Mouse (Mus musculus): Measurements from ENCODE around the gene Srpk2. TPM values are rescaled to one million over a fixed set of nuclear protein-coding genes. Genes with fewer than 3 reads are reported as not detected.

The Srpk2 gene
- polyA plus RNA-seq, 1 experiment from 2014 or later, result 71.4 TPM

- Histone ChIP-seq H3K27me3 (no peaks in the 10 kb centered on the region), H3K4me1 (no peaks in the 10 kb centered on the region), H3K4me3 (replicated peaks) (no peak overlapping the region), H3K4me2 (no peak overlapping the region), H3K9me3 (no peaks in the 10 kb centered on the region), H3K27ac (no peak overlapping the region), H3K36me3 (replicated peaks) (no peaks in the 10 kb centered on the region), H3K9ac (no peak overlapping the region)
- ATAC-seq (ENCODE audit: low FRiP score), result no peak
- 91% methylated on average over 5 of the region's 5 CpGs for WGBS
Observed at GRCm38 (mm10) chr5:23627221-23627620, 57.2 kb downstream of the Srpk2 start.

DNA sequence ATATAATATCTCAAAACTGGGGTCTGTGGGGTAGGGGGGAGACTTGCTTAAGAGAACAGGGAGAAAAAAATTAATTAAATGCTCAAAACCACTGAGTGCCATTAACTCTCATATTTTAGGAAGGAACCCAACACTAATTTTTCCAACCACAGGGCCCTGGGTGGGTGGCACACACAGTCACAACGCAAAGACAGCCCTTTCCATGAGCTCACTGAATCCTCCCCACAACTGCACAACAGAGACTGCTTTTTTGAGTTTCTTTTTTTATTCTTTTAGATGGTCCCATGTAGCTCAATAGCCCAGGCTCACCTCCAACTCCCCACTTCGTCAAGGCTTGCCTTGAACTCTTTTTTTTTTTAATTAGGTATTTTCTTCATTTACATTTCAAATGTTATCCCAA, 58.2 kb downstream of the Srpk2 start:
- H3K36me3 ChIP-seq (replicated peaks), result no peaks in the 10 kb centered on the region
- H3K4me2 ChIP-seq, result no peak overlapping the region
- no peak for ATAC-seq (ENCODE audit: low FRiP score)
- WGBS, result 58% methylated on average over 2 of the region's 2 CpGs
- no peak overlapping the region for H3K27ac ChIP-seq
- no peaks in the 10 kb centered on the region for H3K4me1 ChIP-seq
- H3K4me3 ChIP-seq (replicated peaks), result no peak overlapping the region
- H3K9me3 ChIP-seq, result no peaks in the 10 kb centered on the region
- H3K9ac ChIP-seq, result no peak overlapping the region
- no peaks in the 10 kb centered on the region for H3K27me3 ChIP-seq

- Histone ChIP-seq H3K27me3 (no peaks in the 10 kb centered on the region), H3K4me1 (peaks cover under 1% of the 10 kb centered on the region), H3K27ac (no peak overlapping the region), H3K36me3 (replicated peaks) (no peaks in the 10 kb centered on the region), H3K4me3 (replicated peaks) (no peak overlapping the region), H3K9ac (no peak overlapping the region), H3K4me2 (no peak overlapping the region), H3K9me3 (no peaks in the 10 kb centered on the region)
- no peak for ATAC-seq (ENCODE audit: low FRiP score)
- 89% methylated on average over 8 of the region's 8 CpGs for WGBS
Observed at GRCm38 (mm10) chr5:23620621-23621020, 63.8 kb downstream of the Srpk2 start.

GRCm38 (mm10) chr5:23618656-23619055, 65.8 kb downstream of the Srpk2 start:
- Histone ChIP-seq H3K4me3 (replicated peaks) (no peak overlapping the region), H3K36me3 (replicated peaks) (no peaks in the 10 kb centered on the region), H3K27me3 (no peaks in the 10 kb centered on the region), H3K4me2 (no peak overlapping the region), H3K4me1 (peaks cover 11% of the 10 kb centered on the region), H3K9ac (no peak overlapping the region), H3K9me3 (no peaks in the 10 kb centered on the region), H3K27ac (no peak overlapping the region)
- WGBS, result 92% methylated on average over 7 of the region's 7 CpGs
- no peak for ATAC-seq (ENCODE audit: low FRiP score)

DNA sequence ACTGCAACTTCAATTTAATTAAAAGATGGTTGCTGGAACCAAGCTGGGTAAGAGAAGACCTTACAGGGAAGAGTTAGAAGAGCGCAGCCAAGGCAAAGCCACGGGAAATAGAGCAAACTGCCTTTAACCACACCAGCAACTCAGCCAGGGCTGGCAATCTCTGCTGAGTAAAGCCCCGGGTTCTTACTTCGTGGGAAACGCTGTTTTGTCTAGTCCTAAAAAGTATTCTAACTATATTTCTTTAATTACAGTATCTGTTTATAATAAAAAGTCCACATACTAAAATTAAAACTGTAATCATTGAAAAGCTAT, 67.4 kb downstream of the Srpk2 start:
- Histone ChIP-seq H3K4me3 (replicated peaks) (peak overlapping the region; percentile 47), H3K9ac (peak overlapping the region; percentile 39), H3K27ac (peak overlapping the region; percentile 67), H3K4me2 (peak overlapping the region; percentile 51), H3K36me3 (replicated peaks) (no peaks in the 10 kb centered on the region), H3K4me1 (peaks cover 11% of the 10 kb centered on the region), H3K9me3 (no peaks in the 10 kb centered on the region), H3K27me3 (no peaks in the 10 kb centered on the region)
- ATAC-seq (ENCODE audit: low FRiP score), result peak; percentile 42; the same call in 1 of the 2 replicates
- WGBS, result 45% methylated on average over 5 of the region's 5 CpGs

- Histone ChIP-seq H3K4me3 (replicated peaks) (peak overlapping the region; percentile 47), H3K27ac (peak overlapping the region; percentile 75), H3K4me2 (peak overlapping the region; percentile 51), H3K36me3 (replicated peaks) (no peaks in the 10 kb centered on the region), H3K27me3 (no peaks in the 10 kb centered on the region), H3K9me3 (no peaks in the 10 kb centered on the region), H3K4me1 (peaks cover 11% of the 10 kb centered on the region), H3K9ac (peak overlapping the region; percentile 54)
- WGBS, result 8% methylated on average over 11 of the region's 11 CpGs
- ATAC-seq (ENCODE audit: low FRiP score), result peak; percentile 86
Observed at GRCm38 (mm10) chr5:23616270-23617103, 67.9 kb downstream of the Srpk2 start.

- Histone ChIP-seq H3K4me3 (replicated peaks) (peak overlapping the region; percentile 47), H3K27ac (peak overlapping the region; percentile 75)
Observed at GRCm38 (mm10) chr5:23615586-23616269, 68.7 kb downstream of the Srpk2 start.

DNA sequence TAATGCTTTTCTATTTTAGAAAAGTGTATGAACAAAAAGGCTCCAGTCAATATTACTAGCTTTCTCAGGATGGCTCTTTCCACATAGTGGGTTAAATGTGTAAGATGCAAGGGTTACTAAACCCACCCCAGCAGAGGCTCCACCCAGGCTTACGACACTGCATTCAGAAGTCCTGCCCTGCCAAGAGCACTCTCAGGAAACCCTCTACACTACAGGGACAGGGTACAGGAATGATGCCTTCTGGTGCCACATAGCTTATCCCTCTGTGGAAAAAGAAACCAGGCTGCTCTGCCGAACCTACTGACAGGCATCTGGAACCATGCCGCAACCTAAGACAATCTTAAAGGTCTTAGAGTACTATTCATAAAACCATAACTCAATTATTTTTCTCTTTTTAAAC, 71.6 kb downstream of the Srpk2 start:
- Histone ChIP-seq H3K27ac (no peak overlapping the region), H3K27me3 (no peaks in the 10 kb centered on the region), H3K9me3 (no peaks in the 10 kb centered on the region), H3K9ac (no peak overlapping the region), H3K4me1 (peaks cover 11% of the 10 kb centered on the region), H3K4me3 (replicated peaks) (no peak overlapping the region), H3K36me3 (replicated peaks) (no peaks in the 10 kb centered on the region), H3K4me2 (no peak overlapping the region)
- no peak for ATAC-seq (ENCODE audit: low FRiP score)
- 90% methylated on average over 3 of the region's 3 CpGs for WGBS

More at GRCm38 (mm10) chr5:23615586-23616269, 68.7 kb downstream of the Srpk2 start:
- Histone ChIP-seq H3K9ac (peak overlapping the region; percentile 54), H3K4me2 (peak overlapping the region; percentile 51), H3K4me1 (peaks cover 11% of the 10 kb centered on the region), H3K9me3 (no peaks in the 10 kb centered on the region), H3K36me3 (replicated peaks) (no peaks in the 10 kb centered on the region), H3K27me3 (no peaks in the 10 kb centered on the region)
- WGBS, result 50% methylated on average over 5 of the region's 5 CpGs
- ATAC-seq (ENCODE audit: low FRiP score), result peak; percentile 53

DNA sequence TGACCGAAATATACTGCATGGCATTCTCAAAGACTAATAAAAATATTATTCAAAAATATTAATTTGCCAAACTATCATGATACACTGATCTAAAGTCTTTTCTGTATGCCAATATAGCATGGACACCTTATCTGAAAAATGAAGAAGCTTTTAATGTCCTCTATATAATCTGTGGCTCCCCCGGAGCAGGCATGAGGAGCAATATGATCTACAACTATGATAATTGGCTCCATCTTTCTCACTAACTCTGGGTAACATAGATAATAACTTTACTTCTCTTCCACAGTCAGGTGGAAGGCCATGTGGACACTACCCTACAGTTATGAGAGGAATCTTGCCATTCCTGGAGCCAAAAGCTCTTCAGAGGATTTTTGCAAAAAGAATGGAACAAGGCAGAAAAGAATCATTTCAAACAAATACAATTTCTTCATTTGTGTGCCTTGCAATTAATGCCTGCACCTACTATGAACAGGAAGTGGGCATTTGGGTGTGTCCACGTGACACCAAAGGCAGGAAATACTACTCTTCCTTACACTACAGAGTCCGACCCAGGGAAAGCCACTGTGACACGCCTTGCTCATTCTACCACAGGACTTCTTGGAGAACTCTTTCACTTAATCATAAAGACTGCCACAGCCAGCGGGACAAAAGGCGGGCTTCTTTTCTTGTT, 80.2 kb downstream of the Srpk2 start:
- Histone ChIP-seq H3K9ac (no peak overlapping the region), H3K4me2 (no peak overlapping the region), H3K4me3 (replicated peaks) (no peak overlapping the region), H3K9me3 (no peaks in the 10 kb centered on the region), H3K36me3 (replicated peaks) (no peaks in the 10 kb centered on the region), H3K27ac (no peak overlapping the region), H3K27me3 (no peaks in the 10 kb centered on the region), H3K4me1 (peaks cover 5% of the 10 kb centered on the region; the same call in 1 of the 2 replicates)
- 86% methylated on average over 7 of the region's 7 CpGs for WGBS
- no peak for ATAC-seq (ENCODE audit: low FRiP score)

- Histone ChIP-seq H3K27me3 (no peaks in the 10 kb centered on the region), H3K4me3 (replicated peaks) (no peak overlapping the region), H3K9ac (no peak overlapping the region), H3K4me2 (no peak overlapping the region), H3K4me1 (peaks cover 7% of the 10 kb centered on the region; the same call in 1 of the 2 replicates), H3K27ac (no peak overlapping the region), H3K36me3 (replicated peaks) (no peaks in the 10 kb centered on the region), H3K9me3 (no peaks in the 10 kb centered on the region)
- ATAC-seq (ENCODE audit: low FRiP score), result peak; percentile 57; the same call in 1 of the 2 replicates
- 80% methylated on average over 5 of the region's 5 CpGs for WGBS
Observed at GRCm38 (mm10) chr5:23599750-23600537, 84.5 kb downstream of the Srpk2 start.

DNA sequence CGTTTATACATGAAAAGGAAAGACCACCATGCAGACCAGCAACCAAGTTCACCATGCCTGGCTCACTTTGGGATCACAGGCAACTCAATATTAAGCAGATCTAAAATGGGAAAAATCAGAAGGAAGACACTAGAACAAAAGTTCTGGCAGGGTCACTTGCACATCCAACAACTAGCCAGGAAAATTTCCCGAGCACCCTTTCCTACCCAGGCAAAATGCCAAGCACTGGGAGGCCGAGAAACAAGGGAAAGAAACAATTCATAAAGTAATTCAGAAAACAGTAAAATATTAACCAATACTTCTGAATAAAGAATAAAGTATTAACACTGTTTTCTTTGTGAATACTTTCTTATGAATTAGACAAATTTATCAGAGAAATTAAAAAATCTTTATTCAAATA, 85.2 kb downstream of the Srpk2 start:
- no peak for ATAC-seq (ENCODE audit: low FRiP score)
- no peak overlapping the region for H3K4me3 ChIP-seq (replicated peaks)
- H3K27me3 ChIP-seq, result no peaks in the 10 kb centered on the region
- no peaks in the 10 kb centered on the region for H3K9me3 ChIP-seq
- H3K9ac ChIP-seq, result no peak overlapping the region
- H3K27ac ChIP-seq, result no peak overlapping the region
- H3K4me2 ChIP-seq, result no peak overlapping the region
- WGBS, result 80% methylated on average over 3 of the region's 3 CpGs
- H3K4me1 ChIP-seq, result 0 out of 2 replicates have a peak, but pooled peaks cover 7% of the 10 kb centered on the region
- H3K36me3 ChIP-seq (replicated peaks), result no peaks in the 10 kb centered on the region; the same call in 1 of the 2 replicates

- H3K27ac ChIP-seq, result no peak overlapping the region
- 64% methylated on average over 12 of the region's 12 CpGs for WGBS
- 0 out of 2 replicates have a peak, but pooled peaks cover 7% of the 10 kb centered on the region for H3K4me1 ChIP-seq
- H3K9ac ChIP-seq, result no peak overlapping the region
- H3K4me3 ChIP-seq (replicated peaks), result no peak overlapping the region
- no peaks in the 10 kb centered on the region; the same call in 1 of the 2 replicates for H3K36me3 ChIP-seq (replicated peaks)
- H3K4me2 ChIP-seq, result no peak overlapping the region
- no peaks in the 10 kb centered on the region for H3K27me3 ChIP-seq
- ATAC-seq (ENCODE audit: low FRiP score), result no peak
- H3K9me3 ChIP-seq, result no peaks in the 10 kb centered on the region
Observed at GRCm38 (mm10) chr5:23598491-23598890, 85.9 kb downstream of the Srpk2 start.

Data from forebrain, embryonic 12.5 days (tissue).